Comparison of ENCODE assay signal across 8 mouse cellular contexts in the genomic region with DNA sequence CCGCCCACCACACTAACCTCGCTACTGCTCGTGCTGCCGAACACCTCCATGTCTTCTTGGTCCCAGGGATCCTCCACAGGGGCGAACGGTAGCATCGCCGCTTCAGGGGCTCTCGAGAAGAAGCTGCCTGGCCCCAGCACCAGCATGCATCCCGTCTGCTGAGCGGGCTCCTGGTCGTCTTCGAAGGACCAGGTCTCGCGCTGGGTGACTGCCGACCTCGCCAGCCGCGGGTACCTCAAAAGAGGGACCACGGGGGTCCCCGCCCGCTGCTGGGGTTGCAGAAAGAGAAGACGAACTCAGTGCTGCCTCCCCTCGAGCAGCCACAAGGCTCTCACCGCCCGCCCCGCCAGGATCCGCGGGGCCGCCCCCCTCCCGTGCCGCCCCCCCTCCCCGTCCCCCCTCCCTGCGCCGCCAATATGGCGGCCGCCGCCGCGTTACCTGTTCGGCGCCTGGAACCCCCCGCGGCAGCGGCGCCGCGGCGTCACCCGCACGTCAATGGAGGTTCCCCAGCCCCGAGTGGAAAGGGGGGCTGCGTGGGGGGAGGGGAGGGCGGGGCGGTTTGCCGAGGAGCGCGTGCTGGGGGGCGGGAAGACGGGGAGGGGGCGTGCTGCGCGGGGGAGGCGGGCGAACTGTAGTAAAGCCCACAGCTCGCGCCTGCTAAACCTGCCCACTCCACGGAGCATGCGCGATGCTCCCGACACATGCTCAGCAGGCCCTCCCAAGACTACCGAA.
A peak's percentile ranks its signal among the peaks of the same experiment; 100 is the strongest.
DNase-seq lines count a peak whose midpoint lies in the region; ATAC-seq lines count a peak whose summit lies in the region.

No protein-coding gene starts in this region.

- peak overlapping the region; percentile 58 for H3K27ac ChIP-seq in heart, embryonic 13.5 days (replicated peaks)
- H3K27ac ChIP-seq in liver, embryonic 15.5 days (replicated peaks), result no peak overlapping the region
- H3K27ac ChIP-seq in neural tube, embryonic 15.5 days (replicated peaks), result peak overlapping the region; percentile 81

- peak overlapping the region; percentile 79 for H3K9ac ChIP-seq in heart, embryonic 13.5 days
- H3K9ac ChIP-seq in liver, embryonic 15.5 days, result peak overlapping the region; percentile 47
- peak overlapping the region; percentile 54 for H3K9ac ChIP-seq in neural tube, embryonic 15.5 days (replicated peaks)

- ATAC-seq in heart, embryonic 13.5 days (ENCODE audit: extremely low read depth, insufficient number of reproducible peaks, low FRiP score, low TSS enrichment), result peak; percentile 76
- peak; percentile 79 for ATAC-seq in liver, embryonic 15.5 days (ENCODE audit: insufficient read depth)
- peak; percentile 97 for ATAC-seq in neural tube, embryonic 15.5 days (ENCODE audit: low FRiP score)

- H3K4me1 ChIP-seq in heart, embryonic 13.5 days, result no peaks in the 10 kb centered on the region
- H3K4me1 ChIP-seq in liver, embryonic 15.5 days (replicated peaks), result no peaks in the 10 kb centered on the region
- no peaks in the 10 kb centered on the region for H3K4me1 ChIP-seq in neural tube, embryonic 15.5 days

- peak; percentile 9 to 61 for DNase-seq in spleen, postnatal 4 days (ENCODE audit: low spot score in 2 of 2)
- DNase-seq in spleen, postnatal 36 days (ENCODE audit: low spot score in 2 of 2), result no peak
- DNase-seq in embryo, embryonic 11.5 days (ENCODE audit: low read depth, low spot score), result peak; percentile 67
- DNase-seq in kidney, postnatal 14 days, result peak; percentile 61
- peak; percentile 15 for DNase-seq in thymus, postnatal 14 days

- peak overlapping the region; percentile 69 for H3K4me3 ChIP-seq in heart, embryonic 13.5 days
- H3K4me3 ChIP-seq in liver, embryonic 15.5 days (replicated peaks), result peak overlapping the region; percentile 62
- peak overlapping the region; percentile 62 for H3K4me3 ChIP-seq in neural tube, embryonic 15.5 days (replicated peaks)

- no peaks in the 10 kb centered on the region for H3K9me3 ChIP-seq in heart, embryonic 13.5 days
- H3K9me3 ChIP-seq in liver, embryonic 15.5 days (replicated peaks), result no peaks in the 10 kb centered on the region
- H3K9me3 ChIP-seq in neural tube, embryonic 15.5 days (replicated peaks), result no peaks in the 10 kb centered on the region

- H3K36me3 ChIP-seq in heart, embryonic 13.5 days, result no peaks in the 10 kb centered on the region
- no peaks in the 10 kb centered on the region for H3K36me3 ChIP-seq in liver, embryonic 15.5 days (replicated peaks)
- H3K36me3 ChIP-seq in neural tube, embryonic 15.5 days, result no peaks in the 10 kb centered on the region

- no peaks in the 10 kb centered on the region for H3K27me3 ChIP-seq in heart, embryonic 13.5 days (replicated peaks)
- no peaks in the 10 kb centered on the region for H3K27me3 ChIP-seq in liver, embryonic 15.5 days
- H3K27me3 ChIP-seq in neural tube, embryonic 15.5 days (replicated peaks), result no peaks in the 10 kb centered on the region

- peak overlapping the region; percentile 71 for H3K4me2 ChIP-seq in heart, embryonic 13.5 days
- peak overlapping the region; percentile 75 for H3K4me2 ChIP-seq in liver, embryonic 15.5 days
- H3K4me2 ChIP-seq in neural tube, embryonic 15.5 days, result peak overlapping the region; percentile 59

- 12% methylated on average over 35 of the region's 72 CpGs for WGBS in heart, embryonic 13.5 days
- 10% methylated on average over 42 of the region's 72 CpGs for WGBS in liver, embryonic 15.5 days (ENCODE audit: insufficient replicate concordance)
- 20% methylated on average over 42 of the region's 72 CpGs for WGBS in neural tube, embryonic 15.5 days

Comparison
In these comparisons a context has a peak if more than half of its experiments do, and no peak if none do; other contexts are left out.
1. DNase-seq: peak in spleen, postnatal 4 days (2 of 2), embryo, embryonic 11.5 days (single experiment), kidney, postnatal 14 days (single experiment) and thymus, postnatal 14 days (single experiment); none in spleen, postnatal 36 days (0 of 2).
2. Peak in every context shown above with its lines, with median percentiles within 50 percentile points of each other: ATAC-seq, H3K4me2 ChIP-seq, H3K4me3 ChIP-seq and H3K9ac ChIP-seq.